Mouse (Mus musculus) testis, postnatal 14 days (tissue): ENCODE data around the gene Ostf1.

Source experiments
- DNase-seq: peaks from one replicate; pipeline ENCODE4 v3.0.0; 2021; ENCODE audit warnings: low spot score

The Ostf1 gene

DNA sequence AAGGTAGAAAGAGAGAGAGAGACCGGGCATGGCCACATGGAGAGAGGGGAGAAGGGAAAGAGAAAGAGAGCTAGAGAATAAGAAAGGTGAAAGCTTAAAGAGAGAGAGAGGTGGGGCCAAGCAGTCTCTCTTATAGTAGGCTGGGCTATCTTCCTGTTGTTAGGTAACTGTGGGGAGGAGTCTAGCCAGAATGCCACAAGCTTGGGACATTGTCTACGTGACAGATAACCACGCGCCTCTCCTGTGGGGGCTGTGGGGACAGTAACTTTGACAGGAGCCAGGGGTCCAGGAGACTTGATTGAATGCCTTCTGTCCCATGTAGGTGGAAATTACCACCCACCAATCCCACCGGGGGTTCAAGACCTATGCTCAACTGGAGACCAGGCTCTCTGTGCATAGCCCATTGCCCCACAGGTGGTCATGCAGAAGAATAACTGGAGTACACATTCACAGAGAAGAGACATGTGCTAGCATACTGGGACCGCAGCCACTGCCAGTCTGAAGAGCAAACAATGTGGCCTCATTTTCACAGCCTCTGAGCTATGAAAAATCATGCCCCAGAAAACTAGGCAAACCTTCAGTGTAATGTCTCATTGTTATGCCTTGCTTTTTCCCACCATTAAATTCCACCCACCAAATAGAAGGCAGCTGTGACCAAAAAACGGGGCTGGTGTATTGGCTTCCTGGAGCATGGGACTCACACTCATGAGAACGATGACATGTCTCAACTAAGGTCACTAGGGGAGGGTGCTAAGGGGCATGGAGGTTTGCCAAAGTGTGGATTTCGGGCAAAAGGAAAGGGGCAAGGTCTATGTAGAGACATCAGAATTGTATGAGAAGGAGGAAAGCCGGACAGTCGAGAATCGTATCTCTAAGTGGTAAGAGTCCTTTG is 63.4 kb downstream of the Ostf1 start:
- DNase-seq, result no peak

DNA sequence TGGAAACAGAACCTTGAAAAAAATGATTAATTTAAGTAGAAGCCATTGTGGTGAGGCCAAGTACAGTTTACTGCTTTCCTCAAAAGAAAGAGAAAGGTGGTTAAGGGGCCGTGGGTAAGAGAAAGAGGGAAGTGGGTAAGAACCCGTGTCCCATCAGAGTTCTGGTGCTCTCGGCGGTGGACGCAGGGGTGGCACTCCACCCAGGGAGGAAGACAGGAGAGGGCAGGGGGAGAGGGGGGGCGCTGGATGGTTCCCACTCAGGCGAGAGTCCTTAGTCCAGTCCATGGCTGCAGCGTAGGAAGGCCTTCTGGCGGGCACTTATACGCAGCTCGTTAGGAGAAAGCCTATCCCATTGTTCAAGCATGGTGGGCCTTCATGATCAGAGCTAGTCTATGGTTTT is 64.1 kb downstream of the Ostf1 start:
- DNase-seq, result no peak

DNA sequence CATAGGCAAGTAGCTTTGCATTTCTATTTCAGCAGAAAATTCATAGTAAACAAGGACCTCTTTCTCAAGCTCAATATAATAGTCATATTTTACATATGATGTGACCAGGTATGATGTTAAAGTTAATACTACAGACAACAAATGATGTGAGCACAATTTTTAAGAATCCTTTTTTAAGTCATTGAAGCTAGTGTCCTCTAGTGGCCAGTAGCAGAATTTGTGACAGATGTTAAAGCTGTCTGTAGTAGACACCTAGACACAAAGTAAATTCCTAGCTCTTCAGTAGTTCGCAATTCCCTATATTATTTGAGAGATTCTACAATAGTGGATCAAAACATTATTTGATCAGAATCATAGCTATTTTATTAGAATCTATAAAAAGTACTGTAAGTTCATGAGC is 73.9 kb downstream of the Ostf1 start:
- no peak for DNase-seq

DNA sequence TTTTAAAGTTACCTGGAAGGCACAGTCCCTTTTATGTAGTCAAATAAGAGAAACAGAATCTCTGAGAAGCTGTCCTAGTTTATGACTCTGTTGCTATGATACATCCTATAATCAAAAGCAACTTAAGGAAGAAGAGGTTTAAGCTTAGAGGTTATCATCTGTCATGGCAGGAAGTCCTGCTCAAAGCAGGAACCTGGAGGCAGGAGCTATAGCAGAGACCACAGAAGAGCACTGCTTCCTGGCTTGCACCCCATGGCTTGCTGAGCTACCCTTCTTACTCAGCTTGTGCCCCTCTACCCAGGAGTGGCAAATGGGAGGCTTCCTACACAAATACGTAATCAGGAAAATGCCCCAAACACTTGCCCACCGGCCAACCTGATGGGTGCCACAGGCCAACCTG is 76.0 kb downstream of the Ostf1 start:
- DNase-seq, result no peak

DNA sequence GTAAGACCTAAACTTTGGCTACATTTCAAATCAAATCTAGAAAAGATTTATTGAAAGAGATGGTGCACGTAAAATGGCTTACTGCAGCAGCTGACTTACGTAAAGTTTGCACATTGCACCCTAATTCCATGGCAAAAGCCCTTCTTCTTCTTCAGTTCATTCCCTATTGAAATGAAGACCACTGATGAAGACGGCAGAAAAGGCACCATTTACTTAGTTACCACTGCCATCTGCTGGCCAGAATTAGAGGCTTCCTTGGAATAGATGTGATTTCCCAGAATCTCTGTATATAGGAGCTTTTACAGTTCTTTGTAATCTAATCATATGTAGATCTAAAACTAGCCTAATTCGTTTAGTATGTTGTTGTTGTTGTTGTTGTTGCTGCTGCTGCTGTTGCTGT is 83.0 kb downstream of the Ostf1 start:
- DNase-seq, result no peak
